Mouse (Mus musculus) megakaryocyte, embryonic 14.5 days (primary cell): ENCODE measurements around the gene Dcakd. TPM values are rescaled to one million over a fixed set of nuclear protein-coding genes. Genes with fewer than 3 reads are reported as not detected.
"Not testable (repeated sequence)": the region's sequence is repeated elsewhere in the genome, so short reads cannot be mapped to it uniquely, and the experiment has no call there.

Source experiments
- H3K27me3 ChIP-seq: replicated peaks from 2 replicates; pipeline ENCODE3; 2012; ENCODE audit warnings: inconsistent platforms
- H3K36me3 ChIP-seq: replicated peaks from 2 replicates; pipeline ENCODE3; 2012; ENCODE audit warnings: low read length, inconsistent platforms, mixed read lengths
- H3K4me1 ChIP-seq: 2 replicates; pipeline ENCODE4 v1.6.1; 2012; ENCODE audit warnings: inconsistent platforms
- H3K4me3 ChIP-seq: replicated peaks from 2 replicates; pipeline ENCODE3; 2012; ENCODE audit warnings: moderate library complexity, mild to moderate bottlenecking, inconsistent platforms
- H3K9me3 ChIP-seq: 2 replicates; pipeline ENCODE4 v1.6.1; 2012; ENCODE audit warnings: inconsistent platforms
- FLI1 ChIP-seq: IDR thresholded peaks from 2 replicates; pipeline ENCODE4 v1.6.1; 2012; ENCODE audit warnings: low read length, inconsistent platforms, mixed read lengths
- GATA1 ChIP-seq: IDR thresholded peaks from 3 replicates; pipeline ENCODE4 v1.6.1; 2012; ENCODE audit warnings: mixed read lengths, low read length, inconsistent platforms, borderline replicate concordance
- polyA plus RNA-seq: library from polyadenylated mRNA; stranded (reverse); fragments of >175 nt; gene quantifications from 2 replicates; pipeline ENCODE4 v1.2.3, GENCODE M21; 2012; ENCODE audit warnings: low replicate concordance; ENCODE audit not compliant: insufficient read depth

Gene Dcakd
- polyA plus RNA-seq, 1 experiment: 56.4 TPM

GRCm38 (mm10) chr11:102989641-102990151, 38.4 kb downstream of the Dcakd start:
- Histone ChIP-seq H3K27me3 (peaks cover 78% of the 10 kb centered on the region), H3K36me3 (peaks cover 13% of the 10 kb centered on the region), H3K4me1 (peaks cover 28% of the 10 kb centered on the region), H3K9me3 (no peaks in the 10 kb centered on the region), H3K4me3 (peak overlapping the region; percentile 85)
- TF ChIP-seq GATA1: no peak
- no peak for TF ChIP-seq FLI1

GRCm38 (mm10) chr11:102985160-102985559, 43.0 kb downstream of the Dcakd start:
- peaks cover 13% of the 10 kb centered on the region for H3K4me1 ChIP-seq
- H3K9me3 ChIP-seq: 0 out of 2 replicates have a peak, but pooled peaks cover 5% of the 10 kb centered on the region
- no peaks in the 10 kb centered on the region for H3K36me3 ChIP-seq
- peaks cover 86% of the 10 kb centered on the region for H3K27me3 ChIP-seq
- no peak overlapping the region for H3K4me3 ChIP-seq
- no peak for TF ChIP-seq GATA1
- TF ChIP-seq FLI1: no peak

- Histone ChIP-seq H3K27me3 (peaks cover 85% of the 10 kb centered on the region), H3K4me3 (no peak overlapping the region), H3K9me3 (0 out of 2 replicates have a peak, but pooled peaks cover 5% of the 10 kb centered on the region), H3K36me3 (no peaks in the 10 kb centered on the region), H3K4me1 (peaks cover 7% of the 10 kb centered on the region)
- no peak for TF ChIP-seq FLI1
Observed at GRCm38 (mm10) chr11:102984615-102985014, 43.5 kb downstream of the Dcakd start.

- TF ChIP-seq GATA1 (no peak), FLI1 (no peak)
- Histone ChIP-seq H3K4me3 (no peak overlapping the region), H3K4me1 (peaks cover 3% of the 10 kb centered on the region; the same call in 1 of the 2 replicates), H3K9me3 (0 out of 2 replicates have a peak, but pooled peaks cover 5% of the 10 kb centered on the region), H3K27me3 (peaks cover 85% of the 10 kb centered on the region), H3K36me3 (no peaks in the 10 kb centered on the region)
Observed at GRCm38 (mm10) chr11:102984086-102984485, 44.0 kb downstream of the Dcakd start.

DNA sequence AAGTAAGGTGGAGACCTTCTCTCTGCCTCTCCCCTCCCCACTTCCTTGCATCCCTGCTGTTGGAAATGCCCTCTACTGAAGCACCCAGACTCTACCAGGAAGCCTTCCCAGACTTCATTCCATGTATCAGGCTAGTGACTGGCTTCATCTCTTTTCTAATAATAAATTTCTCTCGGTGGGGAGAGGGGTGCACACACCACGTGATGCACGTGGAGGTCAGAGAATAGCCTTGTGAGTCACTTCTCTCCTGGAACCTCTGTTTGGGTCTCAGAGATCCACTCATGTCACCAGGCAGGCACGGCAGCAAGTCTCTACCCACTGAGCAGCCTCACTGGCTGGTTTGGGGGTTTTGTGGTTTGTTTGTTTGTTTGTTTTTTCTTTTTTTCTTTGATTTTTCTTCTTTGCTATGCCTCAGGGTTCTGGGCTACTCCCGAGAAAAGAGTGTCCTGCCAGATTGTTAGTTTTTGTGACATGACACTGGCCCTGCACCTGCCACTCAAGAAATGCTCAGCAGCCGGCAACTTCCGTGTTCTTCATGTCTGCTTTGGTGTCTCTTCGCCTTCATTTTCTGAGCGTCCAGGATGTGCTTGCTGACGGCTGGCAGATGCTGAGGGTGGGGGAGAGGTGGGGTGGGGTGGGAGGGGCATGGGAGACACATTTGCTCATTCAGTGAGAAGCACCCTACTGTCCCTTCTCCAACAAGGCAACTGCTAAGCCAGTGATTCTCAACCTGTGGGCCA, 46.8 kb downstream of the Dcakd start:
- no peak overlapping the region for H3K4me3 ChIP-seq
- peaks cover 76% of the 10 kb centered on the region for H3K27me3 ChIP-seq
- no peaks in the 10 kb centered on the region for H3K36me3 ChIP-seq
- TF ChIP-seq GATA1: no peak
- no peak for TF ChIP-seq FLI1
- 0 out of 2 replicates have a peak, but pooled peaks cover 5% of the 10 kb centered on the region for H3K9me3 ChIP-seq
- H3K4me1 ChIP-seq: peaks cover 3% of the 10 kb centered on the region; the same call in 1 of the 2 replicates

DNA sequence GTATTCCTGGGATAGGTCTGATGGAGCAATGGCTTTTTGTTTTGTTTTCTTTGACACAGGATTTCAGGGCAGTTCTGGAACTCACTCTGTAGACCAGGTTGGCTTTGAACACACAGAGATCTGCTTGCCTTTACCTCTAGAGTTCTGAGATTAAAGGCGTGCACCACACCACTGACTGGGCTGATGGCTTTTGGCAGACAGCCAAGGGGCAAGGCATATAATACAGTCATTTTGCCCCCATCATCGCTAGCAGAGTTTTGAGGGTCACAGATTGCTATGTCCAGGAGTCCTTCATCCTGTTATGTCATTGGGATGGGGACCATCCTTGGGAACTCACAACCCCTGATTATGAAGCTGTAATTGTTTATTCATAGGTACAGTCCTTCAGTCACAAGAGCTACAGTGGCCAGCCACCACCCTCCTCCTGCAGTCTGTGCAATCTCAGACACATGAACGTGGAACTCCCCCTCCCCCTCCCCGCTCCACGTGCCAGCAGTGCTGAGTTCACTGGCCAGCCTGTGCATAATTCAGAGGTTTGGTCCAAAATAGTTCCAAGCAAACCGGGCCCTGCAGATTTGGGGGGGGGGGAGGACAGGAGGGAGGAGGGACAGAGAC, 50.0 kb downstream of the Dcakd start:
- H3K27me3 ChIP-seq: peaks cover 68% of the 10 kb centered on the region
- no peak for TF ChIP-seq FLI1
- no peak for TF ChIP-seq GATA1
- H3K36me3 ChIP-seq: no peaks in the 10 kb centered on the region
- no peak overlapping the region for H3K4me3 ChIP-seq
- no peaks in the 10 kb centered on the region for H3K9me3 ChIP-seq
- H3K4me1 ChIP-seq: no peaks in the 10 kb centered on the region

GRCm38 (mm10) chr11:102975966-102976365, 52.2 kb downstream of the Dcakd start:
- not testable (repeated sequence) for H3K36me3 ChIP-seq, H3K4me1 ChIP-seq, H3K4me3 ChIP-seq, H3K9me3 ChIP-seq
- H3K27me3 ChIP-seq: peaks cover 70% of the 10 kb centered on the region

DNA sequence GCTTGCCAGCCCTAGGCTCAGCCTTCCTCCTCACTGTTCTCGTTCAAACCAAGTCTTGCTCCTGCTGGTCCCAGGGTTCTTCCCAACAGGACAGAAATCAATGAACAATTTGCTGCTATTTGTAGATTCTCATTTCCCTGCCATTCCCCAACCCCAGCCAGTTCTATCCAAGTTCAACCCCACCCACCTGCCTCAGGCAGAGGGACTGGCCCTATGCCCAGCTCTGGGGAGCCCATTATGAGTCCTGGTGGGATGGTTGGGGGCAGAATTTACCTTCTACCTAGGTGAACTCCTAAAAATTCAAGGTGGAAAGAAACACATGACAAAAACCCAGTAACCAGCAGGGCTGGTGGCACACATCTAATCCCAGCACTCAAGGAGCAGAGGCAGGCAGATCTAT, 55.8 kb downstream of the Dcakd start:
- H3K4me1 ChIP-seq: peaks cover 8% of the 10 kb centered on the region
- peaks cover 76% of the 10 kb centered on the region for H3K27me3 ChIP-seq

GRCm38 (mm10) chr11:102971604-102972003, 56.5 kb downstream of the Dcakd start:
- Histone ChIP-seq H3K36me3 (no peaks in the 10 kb centered on the region), H3K9me3 (no peaks in the 10 kb centered on the region), H3K27me3 (peaks cover 80% of the 10 kb centered on the region), H3K4me3 (no peak overlapping the region), H3K4me1 (peaks cover 8% of the 10 kb centered on the region)
- TF ChIP-seq FLI1: no peak
- no peak for TF ChIP-seq GATA1

More for the DNA sequence above, 55.8 kb downstream of the Dcakd start:
- Histone ChIP-seq H3K36me3 (no peaks in the 10 kb centered on the region), H3K4me3 (no peak overlapping the region), H3K9me3 (no peaks in the 10 kb centered on the region)
- TF ChIP-seq GATA1 (no peak), FLI1 (no peak)

DNA sequence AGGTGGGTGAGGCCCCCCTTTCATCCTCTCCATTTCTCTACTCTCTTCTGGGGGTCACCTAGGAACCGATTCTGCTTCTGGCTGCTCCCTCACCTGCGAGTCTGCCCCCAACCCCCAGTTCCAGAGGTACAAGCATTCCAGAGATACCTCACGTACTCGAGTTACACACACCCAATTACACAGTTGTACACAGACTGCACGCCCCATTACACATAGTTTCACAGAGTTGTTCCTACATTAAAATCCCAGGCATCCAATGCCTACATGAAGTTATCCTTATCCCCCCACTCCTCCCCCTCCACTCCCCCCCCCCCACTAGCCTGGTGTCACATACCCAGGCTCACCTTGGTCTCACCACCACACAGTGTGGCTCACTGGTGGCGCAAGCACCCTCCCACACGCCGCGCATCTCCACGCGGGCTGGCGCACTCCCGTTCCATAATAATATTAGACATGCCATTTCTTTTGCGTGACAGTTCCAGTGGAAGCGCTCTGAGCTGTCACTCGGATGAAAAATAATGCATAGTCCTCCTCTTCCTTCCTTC, 63.5 kb downstream of the Dcakd start:
- Histone ChIP-seq H3K9me3 (no peaks in the 10 kb centered on the region), H3K36me3 (no peaks in the 10 kb centered on the region), H3K4me1 (peaks cover 11% of the 10 kb centered on the region), H3K4me3 (no peak overlapping the region), H3K27me3 (peaks cover 96% of the 10 kb centered on the region)
- TF ChIP-seq GATA1: no peak
- no peak for TF ChIP-seq FLI1
